Mouse (Mus musculus) E14TG2a.4 (cell line): ENCODE measurements around the gene Epb41l3.

ENCODE experiments used
- CTCF ChIP-seq: conservative IDR thresholded peaks from 2 replicates; pipeline ENCODE4 v1.5.1; 2014; ENCODE audit warnings: low read length
- NANOG ChIP-seq: IDR thresholded peaks from 2 replicates; pipeline ENCODE4 v1.6.1; 2014; ENCODE audit warnings: borderline replicate concordance, low read length, mixed read lengths
- POU5F1 ChIP-seq: IDR thresholded peaks from 2 replicates; pipeline ENCODE4 v1.6.1; 2014; ENCODE audit warnings: low read length, borderline replicate concordance

DNA sequence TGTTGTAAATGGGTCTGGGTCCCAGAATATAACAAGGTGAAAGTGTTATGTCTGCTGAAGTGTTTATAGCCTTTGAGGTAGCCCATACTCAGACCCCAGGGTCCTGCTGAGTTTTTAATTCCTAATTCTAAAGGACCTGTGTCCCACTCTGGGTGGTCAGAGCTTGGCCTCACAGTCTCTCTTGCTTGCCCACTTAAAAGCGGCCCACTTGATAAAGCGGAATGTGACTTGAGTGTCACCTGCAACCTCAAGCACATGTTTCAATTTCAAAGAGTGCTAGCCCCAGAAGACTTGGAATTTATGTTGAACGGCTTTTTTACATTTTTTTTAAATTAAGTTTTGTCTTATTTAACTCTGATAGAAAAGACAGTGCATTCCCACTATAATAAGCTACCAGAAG lies 16.1 kb downstream of the Epb41l3 start:
- TF ChIP-seq CTCF (no peak), POU5F1 (no peak), NANOG (no peak)
